In the genomic region with DNA sequence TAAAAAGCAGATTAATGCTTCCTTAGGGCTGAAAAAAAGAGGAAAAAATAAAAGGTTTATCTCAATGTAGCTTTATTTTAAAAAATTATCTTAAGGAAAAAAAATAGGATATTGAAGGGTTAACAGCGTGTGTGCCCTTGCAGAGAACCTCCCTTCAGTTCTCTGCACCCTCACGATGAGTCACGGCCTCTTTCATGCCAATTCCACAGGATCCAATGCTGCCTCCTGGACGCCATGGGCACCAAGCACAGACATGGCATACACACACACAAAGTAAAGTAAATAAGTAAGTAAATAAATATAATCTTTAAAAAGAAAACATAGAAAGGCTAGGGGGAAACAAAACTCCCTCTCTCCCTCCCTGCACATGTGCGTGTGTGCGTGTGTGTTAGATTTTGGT, we compare ENCODE assay signal across 17 mouse cellular contexts. TPM values are rescaled to one million over a fixed set of nuclear protein-coding genes. Genes with fewer than 3 reads are reported as not detected.
"Had no signal": no experiment of that assay in that cellular context is flagged by ENCODE, and none has a peak within 500 bp of the region (broad histone marks: within the 10 kb centered on the region; RNA-seq: fewer than 3 reads in every experiment).

No protein-coding gene starts in this region.

- H3K27me3 ChIP-seq: liver, embryonic 15.5 days; lung, embryonic 15.5 days; megakaryocyte, embryonic 14.5 days; neural tube, embryonic 13.5 days; stomach, embryonic 15.5 days had no signal

- H3K4me1 ChIP-seq: limb, embryonic 10.5 days; lung, embryonic 15.5 days; neural tube, embryonic 13.5 days had no signal

- H3K9ac ChIP-seq: liver, embryonic 15.5 days; lung, embryonic 15.5 days; neural tube, embryonic 13.5 days; stomach, embryonic 15.5 days had no signal

- H3K4me2 ChIP-seq: liver, embryonic 11.5 days; liver, embryonic 15.5 days; lung, embryonic 15.5 days; midbrain, embryonic 11.5 days; neural tube, embryonic 13.5 days; stomach, embryonic 15.5 days had no signal

- H3K36me3 ChIP-seq: lung, embryonic 15.5 days; neural tube, embryonic 13.5 days; stomach, embryonic 15.5 days had no signal

- ATAC-seq: midbrain, embryonic 16.5 days had no signal

- H3K27ac ChIP-seq: left cerebral cortex, adult 2 months; limb, embryonic 10.5 days; liver, embryonic 15.5 days; lung, embryonic 15.5 days; macrophage; neural tube, embryonic 13.5 days had no signal

- DNase-seq: kidney, postnatal 25 days; lung, postnatal 14 days; retina, postnatal 1 day; right cerebral cortex, postnatal 4 days; spleen, adult 18-20 months; thymus, postnatal 36 days had no signal

- H3K4me3 ChIP-seq: left cerebral cortex, adult 2 months; limb, embryonic 10.5 days; liver, embryonic 15.5 days; lung, embryonic 15.5 days; megakaryocyte, embryonic 14.5 days; neural tube, embryonic 13.5 days; stomach, embryonic 15.5 days had no signal

- H3K9me3 ChIP-seq: limb, embryonic 10.5 days; liver, embryonic 15.5 days; lung, embryonic 15.5 days; megakaryocyte, embryonic 14.5 days; neural tube, embryonic 13.5 days; stomach, embryonic 15.5 days had no signal

RNA-seq across cellular contexts. Expression of a gene that starts 34.8 kb away (rescaled TPM):
- polyA plus RNA-seq: macrophage had no signal
